Mouse (Mus musculus): ENCODE results near the gene Il1rapl2.

DNA sequence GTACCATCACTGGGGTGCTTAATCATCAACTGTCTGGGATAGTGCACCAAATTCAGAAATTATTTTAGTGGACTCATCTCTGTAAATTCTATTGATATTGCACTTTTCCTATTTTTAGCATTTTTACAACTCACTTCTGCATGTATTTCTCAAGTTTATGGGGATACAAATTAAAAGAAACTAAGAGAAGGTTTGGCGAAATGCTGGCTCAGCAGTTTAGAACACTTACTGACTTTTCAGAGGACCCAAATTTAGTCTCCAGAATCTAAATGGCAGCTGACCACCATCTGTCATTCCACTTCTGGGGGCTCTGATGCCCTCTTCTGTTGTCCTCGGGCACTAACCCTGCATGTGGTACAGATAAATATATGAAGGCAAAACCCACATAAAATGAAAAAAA is 22.1 kb upstream of the Il1rapl2 start:
- no peak for TF ChIP-seq GATA1 (IDR thresholded peaks at IDR 0.05; ENCODE audit: borderline replicate concordance, low read length)
- no peak for TF ChIP-seq FLI1 (IDR thresholded peaks at IDR 0.05; ENCODE audit: low read length)
